Mouse (Mus musculus) cerebellum, adult 9-10 months (tissue): ENCODE measurements around the gene Vwa2.

Experiments used
- DNase-seq: peaks from one replicate; pipeline ENCODE4 v3.0.0; 2022

Vwa2 gene

DNA sequence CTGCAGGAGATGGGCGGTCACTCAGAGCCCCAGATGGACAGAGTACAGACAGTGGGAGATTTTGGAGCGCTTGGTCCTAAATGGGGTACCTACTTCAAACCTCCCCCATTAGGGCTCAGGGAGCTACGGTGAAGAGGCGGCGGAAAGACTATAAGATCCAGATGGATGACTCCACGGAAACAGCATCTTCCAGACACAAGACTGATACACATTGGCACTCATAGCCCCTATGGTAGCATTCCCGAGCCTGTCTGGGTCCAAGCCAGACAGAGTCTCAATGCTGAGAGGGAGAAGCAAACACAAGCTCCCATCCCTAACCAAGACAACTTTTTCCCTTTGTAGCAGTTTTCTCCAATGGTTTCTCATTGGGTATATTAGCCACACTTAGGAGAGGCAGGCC lies 76.8 kb downstream of the Vwa2 start:
- DNase-seq = no peak

DNA sequence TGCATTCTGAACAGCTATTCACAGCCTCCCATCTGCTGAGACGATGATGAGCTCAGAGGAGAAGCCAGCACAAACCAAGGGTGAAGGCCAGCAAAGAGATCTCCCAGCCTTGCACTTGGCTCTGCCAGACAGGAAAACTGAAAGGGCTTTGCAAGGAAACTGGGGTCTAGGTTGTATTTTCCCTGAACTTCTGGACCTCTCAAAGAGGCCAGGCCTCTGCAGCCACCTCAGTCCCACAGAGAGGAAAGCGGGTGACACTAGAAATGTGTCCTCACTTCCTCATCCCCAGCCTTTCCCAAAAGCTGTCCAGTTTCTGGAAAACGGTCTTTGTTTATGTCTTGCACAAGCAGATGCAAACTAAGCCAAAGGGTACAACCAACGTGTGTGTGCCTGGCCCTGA lies 79.8 kb downstream of the Vwa2 start:
- no peak for DNase-seq

DNA sequence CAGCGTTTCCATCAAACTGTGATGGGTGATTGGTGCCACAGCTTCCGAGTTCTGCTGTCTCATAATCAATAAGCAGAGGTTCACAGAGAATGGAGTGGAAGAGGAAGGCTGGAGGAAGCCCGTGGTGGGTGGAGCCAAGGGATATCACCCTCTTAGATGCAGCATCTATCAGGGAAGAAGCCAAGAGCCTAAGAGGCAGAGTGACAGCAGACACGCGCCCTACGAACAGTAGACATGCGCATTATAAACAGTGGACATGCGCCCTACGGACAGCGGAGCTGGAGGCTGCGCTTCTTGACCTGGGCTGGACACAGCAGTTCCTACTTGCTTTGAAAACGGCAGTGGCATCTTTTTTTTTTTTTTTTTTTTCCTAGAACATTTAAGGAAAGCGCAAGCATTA lies 80.8 kb downstream of the Vwa2 start:
- DNase-seq = no peak

DNA sequence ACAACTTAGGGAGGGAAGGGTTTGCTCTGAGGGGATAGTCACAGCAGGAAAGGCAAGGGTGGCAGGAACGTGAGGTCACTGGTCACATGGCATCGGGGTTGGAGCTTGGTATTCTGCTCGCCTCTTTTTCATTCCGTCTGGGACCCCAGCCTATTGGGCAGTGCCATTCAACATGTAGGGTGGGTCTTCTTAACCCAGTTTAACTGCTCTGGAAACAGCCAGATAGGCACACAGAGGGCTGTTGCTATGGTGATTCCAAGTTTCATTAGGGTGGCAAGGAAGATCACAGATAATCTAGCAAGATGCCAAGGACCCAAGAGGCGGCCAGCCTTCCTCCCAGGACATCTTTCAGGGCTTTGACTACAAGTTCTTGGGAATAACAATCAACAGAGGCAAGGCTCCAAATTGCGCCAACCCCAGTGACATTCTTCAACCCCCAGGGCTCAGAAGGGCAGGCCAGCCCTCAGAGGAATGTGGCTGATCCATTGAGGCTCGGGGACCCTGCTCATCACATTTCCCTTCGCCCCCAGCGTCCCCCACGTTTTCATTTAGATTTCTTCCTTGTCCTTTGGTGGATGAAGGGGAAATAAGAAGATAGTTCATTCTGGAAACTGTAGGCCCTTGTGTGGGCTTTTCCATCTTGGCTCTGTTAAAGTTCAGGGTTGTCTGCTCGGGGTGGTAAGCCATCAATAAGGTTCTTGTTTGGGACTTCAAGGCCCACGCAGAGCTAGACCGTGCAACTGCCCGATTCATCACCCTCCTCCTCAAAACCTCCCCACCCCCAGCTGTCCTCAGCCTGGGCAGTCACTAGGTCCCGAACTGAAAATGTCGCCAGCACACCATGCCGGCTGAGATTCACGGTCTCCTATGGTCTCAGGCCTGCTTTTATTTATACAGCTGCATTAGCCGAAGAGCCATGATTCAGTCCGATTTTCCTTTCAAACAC lies 81.8 kb downstream of the Vwa2 start:
- no peak for DNase-seq

DNA sequence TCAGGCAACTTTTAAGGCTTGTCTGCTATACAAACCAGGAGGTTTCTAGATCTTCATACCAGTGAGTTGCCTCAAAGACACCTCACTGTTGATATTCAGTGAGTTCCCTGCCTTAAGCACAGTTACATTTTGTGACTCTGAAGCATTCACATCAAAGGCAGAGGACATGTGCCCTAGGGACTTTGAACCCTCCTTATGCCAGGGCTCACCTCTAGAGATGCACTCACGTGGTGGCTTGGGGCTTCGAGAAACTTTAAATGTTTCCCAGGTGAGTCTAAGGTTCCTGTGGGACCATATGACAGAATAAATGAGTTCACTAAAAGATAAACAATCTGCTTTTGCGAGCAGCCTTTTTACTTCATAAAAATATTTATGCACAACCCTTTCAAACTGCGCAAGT lies 84.0 kb downstream of the Vwa2 start:
- no peak for DNase-seq

DNA sequence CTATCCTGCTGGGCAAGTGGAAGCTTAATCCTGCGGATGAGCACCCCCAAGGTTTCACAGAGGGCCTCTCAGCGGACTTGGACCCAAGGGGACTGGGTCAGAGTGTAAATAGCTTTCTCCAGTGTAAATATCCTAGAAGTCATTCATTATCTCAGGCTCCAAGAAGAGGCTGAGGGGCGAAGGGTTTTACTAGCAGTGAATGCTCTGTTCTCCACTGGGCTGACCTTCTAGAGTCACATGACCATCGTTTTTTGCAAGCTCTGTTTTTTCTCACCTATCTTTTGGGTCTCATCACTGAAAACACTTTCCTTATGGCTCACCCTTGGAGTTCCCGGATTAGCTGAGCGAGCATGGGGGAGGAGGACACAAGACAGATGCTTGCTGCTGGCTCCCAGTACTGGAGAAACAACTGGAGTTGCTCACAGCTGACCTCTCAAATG lies 84.6 kb downstream of the Vwa2 start:
- no peak for DNase-seq

DNA sequence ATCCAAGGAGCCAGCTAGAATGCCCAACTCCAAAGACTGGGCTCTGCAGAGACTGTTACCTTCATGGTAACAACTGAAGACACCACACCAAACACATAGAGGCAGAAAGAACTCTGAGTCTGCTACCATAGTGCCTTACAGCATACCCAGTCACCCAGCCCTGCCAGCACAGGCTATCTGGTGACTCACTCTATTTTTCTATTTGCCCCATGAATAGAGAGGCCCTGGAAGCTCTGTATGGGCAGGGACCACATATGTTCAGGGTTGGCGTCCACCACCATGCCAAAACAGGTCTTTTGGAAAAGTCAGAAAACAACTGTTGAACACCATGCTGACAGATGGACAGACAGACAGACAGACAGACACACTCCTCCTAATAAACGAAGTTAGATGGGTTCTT lies 85.0 kb downstream of the Vwa2 start:
- DNase-seq = no peak

DNA sequence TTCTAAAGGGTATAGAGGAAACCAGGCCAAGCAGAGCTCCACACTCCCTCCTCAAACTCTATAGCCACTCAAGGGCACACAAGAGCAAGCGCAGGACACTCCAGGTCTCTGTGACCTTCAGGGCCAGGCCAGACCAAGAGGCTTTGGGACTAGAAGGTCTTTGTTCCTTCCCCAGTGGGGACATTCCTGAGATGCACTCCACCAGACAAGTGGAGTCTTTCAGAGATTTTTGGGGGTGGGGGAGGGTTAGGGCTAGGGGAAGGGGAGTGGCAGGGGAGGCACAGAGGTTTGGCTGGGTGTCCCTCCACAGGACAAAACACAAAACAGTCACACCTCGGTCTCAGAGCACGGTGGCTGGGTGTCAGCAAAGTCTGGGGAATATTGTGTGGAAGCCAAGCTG lies 85.6 kb downstream of the Vwa2 start:
- no peak for DNase-seq
